Mouse (Mus musculus): ENCODE measurements at regions not wholly inside any gene's neighbourhood (a gene's known extent, or its start where the extent isn't known, plus 50 kb on each side); places are given as distances from the start of the nearest gene placed in this dataset.
A peak's percentile ranks its signal among the peaks of the same experiment; 100 is the strongest.

GRCm38 (mm10) chr13:85430821-85431220, 141.9 kb upstream of the Rasa1 start:
- DNase-seq (ENCODE audit: low spot score in 2 of 2) = no peak

GRCm38 (mm10) chr13:85430040-85430439, 141.1 kb upstream of the Rasa1 start:
- peak in 1 of 2 experiments; percentile 5 for DNase-seq (ENCODE audit: low spot score in 2 of 2)

- DNase-seq (ENCODE audit: low spot score in 2 of 2) = no peak
Observed at GRCm38 (mm10) chr13:85418671-85419070, 129.7 kb upstream of the Rasa1 start.

- no peak for DNase-seq (ENCODE audit: low spot score in 2 of 2)
Observed at GRCm38 (mm10) chr13:85414951-85415350, 126.0 kb upstream of the Rasa1 start.

GRCm38 (mm10) chr13:85411327-85411726, 122.4 kb upstream of the Rasa1 start:
- no peak for DNase-seq (ENCODE audit: low spot score in 2 of 2)

- no peak for DNase-seq (ENCODE audit: low spot score in 2 of 2)
Observed at GRCm38 (mm10) chr13:85398834-85399233, 109.9 kb upstream of the Rasa1 start.

GRCm38 (mm10) chr13:85376338-85376998, 87.5 kb upstream of the Rasa1 start:
- no peak for DNase-seq (ENCODE audit: low spot score in 2 of 2)

GRCm38 (mm10) chr13:85359621-85360020, 70.7 kb upstream of the Rasa1 start:
- DNase-seq (ENCODE audit: low spot score in 2 of 2) = no peak

GRCm38 (mm10) chr13:85359143-85359542, 70.2 kb upstream of the Rasa1 start:
- DNase-seq (ENCODE audit: low spot score in 2 of 2) = no peak

GRCm38 (mm10) chr13:85352061-85352460, 63.1 kb upstream of the Rasa1 start:
- no peak for DNase-seq (ENCODE audit: low spot score in 2 of 2)
